Mouse (Mus musculus): ENCODE measurements at regions not wholly inside any gene's neighbourhood (a gene's known extent, or its start where the extent isn't known, plus 50 kb on each side); places are given as distances from the start of the nearest gene placed in this dataset.

GRCm38 (mm10) chr8:90761446-90761845 is 55.7 kb downstream of the Gm19935 start:
- TF ChIP-seq CTCF (IDR thresholded peaks at IDR 0.05; ENCODE audit: insufficient read depth, low read length) (no peak), POLR2A (IDR thresholded peaks at IDR 0.05; ENCODE audit: borderline replicate concordance, extremely low read depth, low read depth, low read length) (no peak)

All from lung, adult 2 months (tissue).